Mouse (Mus musculus): ENCODE results near the gene Arhgef3.

Arhgef3 gene

GRCm38 (mm10) chr14:27108748-27109504 lies 5.8 kb upstream of the Arhgef3 start:
- no peak for DNase-seq (ENCODE audit: low read depth, low spot score)

DNA sequence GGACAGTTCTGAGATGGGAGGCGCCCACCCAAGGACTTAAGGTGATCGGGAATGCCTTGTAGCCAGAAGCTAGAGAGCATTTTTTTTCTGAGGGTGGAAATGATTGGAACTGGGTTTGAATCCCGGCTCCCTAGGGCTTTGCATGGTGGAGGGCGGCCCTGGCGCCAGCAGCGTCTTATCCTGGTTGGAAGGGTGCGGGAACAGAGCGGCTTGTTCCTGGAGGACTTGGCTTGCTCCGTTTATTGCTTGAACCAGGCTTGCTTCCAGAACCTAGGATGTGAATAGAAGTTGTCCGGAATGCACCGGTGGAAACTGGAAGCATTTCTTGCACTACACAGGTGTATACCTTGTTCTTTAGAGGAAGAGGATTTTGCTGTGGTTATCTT lies 569 bp downstream of the Arhgef3 start:
- DNase-seq (ENCODE audit: low read depth, low spot score): no peak

- no peak for DNase-seq (ENCODE audit: low read depth, low spot score)
Observed at GRCm38 (mm10) chr14:27115991-27116390, 1.3 kb downstream of the Arhgef3 start.

- DNase-seq (ENCODE audit: low read depth, low spot score): no peak
Observed at GRCm38 (mm10) chr14:27116577-27117165, 2.0 kb downstream of the Arhgef3 start.

DNA sequence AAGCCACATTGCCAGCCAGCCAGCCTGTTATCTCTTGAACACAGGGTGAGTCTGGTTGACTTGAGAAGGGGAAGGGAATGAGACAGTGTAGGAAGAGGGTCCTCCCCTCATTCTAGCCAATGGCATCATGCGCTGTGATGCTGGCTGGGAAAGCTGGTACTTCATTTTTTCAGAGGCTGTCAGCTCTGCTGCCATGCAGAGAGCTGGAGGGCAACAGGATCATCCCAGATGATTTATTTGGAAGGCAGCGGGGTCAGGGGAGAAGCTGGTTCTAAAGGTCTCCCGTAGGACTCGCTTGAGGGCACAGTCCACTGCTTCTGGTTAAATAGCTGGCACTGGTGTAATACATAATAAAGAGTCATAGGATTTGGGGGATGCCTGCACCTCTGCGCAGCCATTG lies 3.8 kb downstream of the Arhgef3 start:
- DNase-seq (ENCODE audit: low read depth, low spot score): no peak

DNA sequence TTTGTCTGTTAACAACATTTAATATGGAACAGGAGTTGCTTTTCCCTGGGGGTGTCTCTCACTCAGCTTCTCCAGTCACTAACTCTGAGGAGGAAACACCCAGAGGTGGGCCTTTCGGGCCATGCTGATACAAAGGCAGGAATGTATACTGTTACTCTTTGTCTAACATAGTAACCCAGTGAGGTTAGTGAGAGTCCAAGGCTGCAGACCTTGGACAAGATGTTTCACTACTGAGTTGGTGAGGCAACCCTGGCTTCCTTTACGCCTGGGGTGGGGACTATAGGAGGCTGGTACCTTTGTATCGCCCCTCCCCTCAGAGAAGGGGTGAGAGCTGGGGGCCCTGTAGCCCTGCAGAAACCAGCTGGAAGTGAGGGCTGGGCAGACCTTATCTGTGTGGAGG lies 7.9 kb downstream of the Arhgef3 start:
- no peak for DNase-seq (ENCODE audit: low read depth, low spot score)

DNA sequence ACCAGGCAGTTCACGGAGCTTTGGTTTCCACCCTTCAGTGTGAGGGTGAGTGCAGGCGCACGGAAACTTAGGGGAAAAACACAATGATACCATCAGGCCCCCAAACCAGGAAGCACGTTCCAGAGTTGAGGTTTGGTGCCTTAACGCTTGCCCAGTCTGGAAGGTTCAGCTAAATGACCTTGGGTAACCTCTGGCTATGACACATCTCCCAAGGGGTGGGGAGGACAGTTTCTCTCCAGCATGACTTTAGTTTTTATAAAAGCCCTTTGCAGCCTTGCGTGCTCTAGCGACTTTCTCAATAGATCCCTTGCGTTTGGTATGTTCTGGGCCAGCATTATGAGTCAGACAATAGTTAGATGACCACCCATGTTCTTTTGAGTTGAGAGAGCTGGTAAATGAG lies 8.8 kb downstream of the Arhgef3 start:
- DNase-seq (ENCODE audit: low read depth, low spot score): no peak

DNA sequence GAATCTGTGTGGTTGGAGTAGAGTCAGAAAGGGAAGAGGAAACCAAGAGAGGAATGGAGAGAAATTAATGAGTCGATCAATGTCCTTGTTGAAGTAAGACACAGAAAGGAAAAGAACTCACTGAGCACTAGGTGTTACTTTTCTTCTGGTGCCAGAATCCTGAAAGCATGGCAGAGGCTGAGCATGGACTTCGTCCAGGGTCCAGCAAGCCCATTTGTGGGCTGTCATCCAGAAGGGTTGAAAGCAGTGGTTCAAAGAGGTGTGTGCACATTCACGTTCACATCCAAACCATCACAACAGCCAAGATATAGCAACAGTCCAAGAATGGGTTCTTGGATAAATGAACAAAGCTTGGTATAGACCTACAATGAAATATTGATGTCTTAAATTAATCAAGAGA lies 15.3 kb downstream of the Arhgef3 start:
- no peak for DNase-seq (ENCODE audit: low read depth, low spot score)

DNA sequence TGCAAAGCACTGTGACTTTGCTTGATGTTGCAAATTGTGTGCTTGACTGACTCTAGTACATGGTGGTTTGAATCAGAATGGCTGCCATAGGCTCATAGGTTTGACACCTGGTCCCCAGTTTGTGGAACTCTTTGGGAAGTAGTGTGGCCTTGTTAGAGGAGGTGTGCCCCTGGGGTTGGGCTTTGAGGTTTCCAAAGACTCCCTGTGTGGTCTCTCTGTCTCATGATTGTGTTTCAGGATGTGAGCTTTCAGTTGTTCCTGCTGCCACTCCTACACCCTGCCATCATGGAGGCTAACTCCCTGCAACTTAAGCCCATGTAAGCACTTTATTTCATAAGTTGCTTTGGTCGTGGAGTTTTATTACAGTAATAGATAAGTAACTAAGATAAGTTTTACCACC lies 16.0 kb downstream of the Arhgef3 start:
- no peak for DNase-seq (ENCODE audit: low read depth, low spot score)

DNA sequence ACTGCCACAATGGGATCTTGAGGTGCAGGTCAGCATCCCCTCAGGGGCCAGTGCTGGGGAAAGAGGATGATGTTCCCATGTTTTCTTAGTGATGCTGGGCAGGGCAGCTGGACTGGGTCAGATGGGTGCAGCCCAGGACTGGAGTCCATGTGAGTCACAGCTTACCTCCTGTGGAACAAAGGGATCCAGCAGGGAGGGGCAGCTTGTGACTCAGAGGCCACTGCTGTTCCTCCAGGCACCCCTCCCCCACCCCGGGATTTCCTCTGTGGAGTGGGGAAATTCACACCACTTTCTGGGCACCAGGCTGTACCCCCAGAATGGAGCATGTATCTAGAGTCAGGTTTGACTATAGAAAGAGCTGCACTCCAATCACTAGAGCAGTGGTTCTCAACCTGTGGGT lies 16.8 kb downstream of the Arhgef3 start:
- DNase-seq (ENCODE audit: low read depth, low spot score): no peak

- DNase-seq (ENCODE audit: low read depth, low spot score): no peak
Observed at GRCm38 (mm10) chr14:27138891-27139290, 24.2 kb downstream of the Arhgef3 start.

GRCm38 (mm10) chr14:27139968-27140367 lies 25.3 kb downstream of the Arhgef3 start:
- no peak for DNase-seq (ENCODE audit: low read depth, low spot score)

- no peak for DNase-seq (ENCODE audit: low read depth, low spot score)
Observed at GRCm38 (mm10) chr14:27141486-27141885, 26.8 kb downstream of the Arhgef3 start.

DNA sequence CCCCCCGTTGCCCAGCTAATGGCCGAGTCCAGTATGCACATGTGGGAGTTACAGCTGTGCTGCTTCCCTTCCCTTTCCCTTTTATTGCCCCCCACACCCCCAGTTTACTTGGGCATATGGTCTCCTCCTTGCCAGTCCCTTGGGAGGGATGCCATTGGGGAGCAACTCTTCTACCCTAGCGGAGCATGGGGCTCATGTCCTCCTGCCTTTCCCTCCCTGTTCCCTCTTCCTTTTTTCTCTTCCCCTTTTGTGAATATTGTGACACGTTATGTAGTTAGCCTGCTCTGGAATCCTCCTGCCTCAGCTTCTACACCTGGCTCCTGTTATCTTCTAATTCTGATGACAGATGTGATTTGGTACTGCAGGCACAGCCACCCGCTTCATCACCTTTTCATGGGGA lies 28.0 kb downstream of the Arhgef3 start:
- DNase-seq (ENCODE audit: low read depth, low spot score): no peak

GRCm38 (mm10) chr14:27145171-27146045 lies 30.7 kb downstream of the Arhgef3 start:
- DNase-seq (ENCODE audit: low read depth, low spot score): no peak

- no peak for DNase-seq (ENCODE audit: low read depth, low spot score)
Observed at GRCm38 (mm10) chr14:27147726-27148125, 33.0 kb downstream of the Arhgef3 start.

GRCm38 (mm10) chr14:27149401-27149800 lies 34.7 kb downstream of the Arhgef3 start:
- DNase-seq (ENCODE audit: low read depth, low spot score): no peak

DNA sequence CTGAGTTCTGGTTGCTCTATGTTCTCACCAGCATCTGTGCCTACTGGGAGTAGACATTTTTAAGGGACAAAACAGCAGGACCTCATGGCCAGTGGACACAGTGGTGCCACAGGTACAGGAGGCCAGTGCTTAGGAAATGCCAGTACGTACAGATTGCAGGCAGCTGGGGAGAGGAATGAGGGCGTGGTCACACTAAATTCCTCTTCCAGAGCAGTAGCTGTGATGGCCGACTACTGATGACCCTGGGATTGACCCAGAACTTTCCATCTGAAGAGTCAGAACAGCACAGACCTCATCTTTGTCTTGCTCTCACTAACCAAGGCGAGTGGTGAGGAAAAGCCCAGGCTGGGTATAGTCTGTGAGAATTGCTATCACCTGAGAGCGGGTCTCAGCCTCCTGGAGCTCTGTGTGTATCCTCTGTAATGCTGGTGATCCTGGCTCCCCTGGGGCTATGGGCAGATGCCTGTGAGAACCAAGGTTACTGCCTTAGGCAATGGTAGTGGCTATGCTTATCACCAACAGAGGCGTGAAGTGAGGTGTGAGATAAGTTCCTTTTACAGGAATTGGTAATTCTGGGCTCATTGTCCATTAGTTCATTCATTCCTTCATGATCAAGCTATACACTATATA lies 35.4 kb downstream of the Arhgef3 start:
- DNase-seq (ENCODE audit: low read depth, low spot score): no peak

DNA sequence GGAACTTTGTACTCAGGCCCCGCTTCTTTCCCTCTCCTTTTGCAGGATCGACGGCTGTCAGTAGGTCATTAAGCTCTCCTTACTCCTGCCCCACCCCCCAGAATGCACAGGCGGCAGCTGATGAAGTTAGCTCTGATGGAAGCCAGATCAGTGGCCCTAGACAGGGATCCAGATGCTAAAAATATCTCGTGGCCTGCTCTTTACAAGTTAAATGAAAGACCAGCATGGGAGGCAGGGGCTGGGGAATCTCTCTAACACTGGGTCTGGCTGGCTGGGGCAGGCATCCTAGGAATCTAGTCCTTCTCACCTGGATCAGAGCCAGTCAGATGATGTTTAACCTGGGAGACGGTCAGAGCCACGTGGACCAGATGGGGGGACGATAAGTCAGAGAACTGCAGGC lies 36.7 kb downstream of the Arhgef3 start:
- DNase-seq (ENCODE audit: low read depth, low spot score): no peak

DNA sequence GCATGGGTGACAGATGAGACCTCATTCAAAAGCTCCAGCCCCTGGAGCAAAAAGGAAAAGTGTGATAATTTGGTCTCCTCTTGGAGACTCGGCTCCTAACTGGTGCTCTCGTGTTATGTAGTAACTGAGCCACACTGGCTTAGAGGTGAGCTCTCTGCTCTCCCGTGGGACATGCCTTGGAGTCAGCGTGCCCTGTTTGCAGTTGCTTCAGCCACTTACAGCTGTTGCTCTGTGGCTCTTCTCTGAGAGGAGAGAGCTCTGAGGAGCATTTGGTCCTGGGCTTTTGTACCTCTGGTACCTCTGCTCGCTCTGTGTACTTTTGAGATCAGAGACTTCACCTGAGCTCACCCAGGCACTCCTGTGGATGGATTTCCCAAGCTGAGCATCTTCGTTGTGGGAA lies 40.4 kb downstream of the Arhgef3 start:
- no peak for DNase-seq (ENCODE audit: low read depth, low spot score)

DNA sequence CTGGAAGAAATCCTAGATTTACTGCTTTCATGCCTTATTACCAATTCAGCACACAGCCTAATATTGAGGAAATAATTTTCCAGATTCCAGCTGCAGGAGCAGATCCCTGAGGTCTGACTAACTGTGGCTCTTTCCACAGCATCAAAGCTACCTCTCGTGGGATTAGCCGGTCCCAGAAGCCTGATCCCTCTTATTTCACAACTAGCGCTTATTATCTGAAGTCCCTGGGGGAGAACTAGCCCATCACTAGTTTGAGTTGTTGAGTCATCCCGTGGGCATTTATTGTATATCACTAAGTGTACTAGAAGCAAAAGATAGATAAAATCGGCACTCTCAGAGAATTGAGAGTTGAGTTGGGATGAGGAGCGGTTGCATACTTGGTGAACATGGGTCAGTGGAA lies 41.3 kb downstream of the Arhgef3 start:
- no peak for DNase-seq (ENCODE audit: low read depth, low spot score)

- DNase-seq (ENCODE audit: low read depth, low spot score): no peak
Observed at GRCm38 (mm10) chr14:27158133-27158532, 43.4 kb downstream of the Arhgef3 start.
